Mouse (Mus musculus) megakaryocyte progenitor cell, adult 5-6 weeks (primary cell): ENCODE measurements around the gene Stard3. TPM values are rescaled to one million over a fixed set of nuclear protein-coding genes. Genes with fewer than 3 reads are reported as not detected.

Source experiments
- ATAC-seq: replicated peaks from 2 replicates; pipeline ENCODE4 v1.8.0; 2016; ENCODE audit warnings: mild to moderate bottlenecking, moderate TSS enrichment, inconsistent platforms; ENCODE audit not compliant: poor library complexity
- total RNA-seq, 2 experiments: library from RNA; stranded (forward) in 1 of 2; stranded (reverse) in 1 of 2; fragments of 157-497, 149-512 nt in 1 of 2; fragments of 200-1000 nt in 1 of 2; gene quantifications; 2 replicates each; pipeline versions ENCODE4 v1.2.3 to v1.2.4; 2015 to 2017

Stard3 gene
- total RNA-seq, 2 experiments from 2014 or later = 12.0 to 17.8 TPM

- ATAC-seq = no peak
These were observed 29.6 kb upstream of the Stard3 start for GRCm38 (mm10) chr11:98328371-98329069.

GRCm38 (mm10) chr11:98329081-98329959 is 28.8 kb upstream of the Stard3 start, which contains the start of gene Neurod2:
Gene Neurod2, minus strand, starts transcription at chr11:98329648.
- no peak for ATAC-seq

- no peak for ATAC-seq
These were observed 28.0 kb upstream of the Stard3 start for GRCm38 (mm10) chr11:98329960-98330744.

GRCm38 (mm10) chr11:98330745-98331204 is 27.4 kb upstream of the Stard3 start:
- no peak for ATAC-seq

- ATAC-seq = no peak
These were observed 26.8 kb upstream of the Stard3 start for GRCm38 (mm10) chr11:98331401-98331800.

- no peak for ATAC-seq
These were observed 26.0 kb upstream of the Stard3 start for GRCm38 (mm10) chr11:98332186-98332585.

GRCm38 (mm10) chr11:98332841-98333240 is 25.3 kb upstream of the Stard3 start:
- no peak for ATAC-seq

- no peak for ATAC-seq
These were observed 24.9 kb upstream of the Stard3 start for GRCm38 (mm10) chr11:98333263-98333696.

GRCm38 (mm10) chr11:98333981-98334741 is 24.0 kb upstream of the Stard3 start:
- no peak for ATAC-seq

- peak; percentile 62 for ATAC-seq
These were observed 22.9 kb upstream of the Stard3 start for GRCm38 (mm10) chr11:98335250-98335649.

GRCm38 (mm10) chr11:98336245-98337107 is 21.7 kb upstream of the Stard3 start:
- peak; percentile 43 for ATAC-seq

- ATAC-seq = no peak
These were observed 19.6 kb upstream of the Stard3 start for GRCm38 (mm10) chr11:98338507-98338961.

GRCm38 (mm10) chr11:98339071-98339501 is 19.1 kb upstream of the Stard3 start:
- ATAC-seq = no peak

GRCm38 (mm10) chr11:98339679-98340287 is 18.4 kb upstream of the Stard3 start:
- no peak for ATAC-seq

- ATAC-seq = no peak
These were observed 17.6 kb upstream of the Stard3 start for GRCm38 (mm10) chr11:98340597-98340996.

- ATAC-seq = no peak
These were observed 17.0 kb upstream of the Stard3 start for GRCm38 (mm10) chr11:98341174-98341573.

- peak; percentile 94 for ATAC-seq
These were observed 15.9 kb upstream of the Stard3 start for GRCm38 (mm10) chr11:98342000-98342945.

GRCm38 (mm10) chr11:98345253-98345652 is 12.9 kb upstream of the Stard3 start:
- peak; percentile 52 for ATAC-seq
